Mouse (Mus musculus) kidney, postnatal 36 days (tissue): ENCODE measurements around the gene Tmem106c.

Experiments
- DNase-seq, 2 experiments: peaks; one replicate each; pipeline ENCODE4 v3.0.0; 2021 to 2022; ENCODE audit warnings: mixed read lengths in 2 of 2

Tmem106c gene

DNA sequence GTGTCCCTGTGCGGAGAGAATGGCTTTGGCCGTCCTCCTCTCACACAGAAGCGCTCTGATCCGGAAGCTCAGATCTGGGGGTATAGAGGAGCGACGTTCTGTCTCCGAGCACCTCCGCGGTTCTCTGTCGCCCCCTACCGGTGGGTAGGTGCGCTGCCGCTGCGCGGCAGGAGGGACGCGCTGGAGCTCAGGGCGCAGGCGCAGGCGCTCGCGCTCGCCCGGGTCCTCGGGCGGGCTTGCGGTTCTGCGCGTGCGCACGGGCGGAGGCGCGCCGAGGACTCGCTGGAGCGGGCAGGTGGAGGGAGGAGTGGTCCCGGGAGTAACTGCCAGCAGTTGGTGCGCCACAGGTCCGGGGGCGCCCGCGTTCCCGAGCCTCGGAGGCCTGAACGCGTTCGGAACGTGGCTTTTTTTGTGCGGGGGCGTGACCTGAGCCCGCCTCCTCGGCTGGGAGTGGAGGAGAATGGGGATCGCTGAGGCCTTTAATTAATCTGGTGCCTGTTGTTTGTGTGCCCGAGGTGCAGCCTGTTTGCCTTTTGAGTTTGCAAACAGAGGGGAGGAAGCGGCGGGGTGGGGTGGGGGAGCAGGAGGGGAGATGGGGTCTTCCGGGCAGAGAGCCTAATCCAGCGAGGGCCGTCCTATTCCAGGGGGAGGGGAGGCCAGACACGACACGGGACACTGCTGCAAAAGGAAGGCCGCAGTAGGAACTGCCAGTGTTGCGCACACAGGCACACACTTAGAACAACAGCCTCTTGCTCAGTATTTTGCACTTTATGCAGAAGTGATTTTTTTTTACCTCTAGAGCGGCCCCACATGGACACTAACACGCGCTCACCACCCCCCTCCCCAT, at the start of gene Tmem106c:
Gene Tmem106c, plus strand, starts transcription at position 212 of the 847 bp plus-strand sequence.
- DNase-seq = peak; percentile 88 to 94

DNA sequence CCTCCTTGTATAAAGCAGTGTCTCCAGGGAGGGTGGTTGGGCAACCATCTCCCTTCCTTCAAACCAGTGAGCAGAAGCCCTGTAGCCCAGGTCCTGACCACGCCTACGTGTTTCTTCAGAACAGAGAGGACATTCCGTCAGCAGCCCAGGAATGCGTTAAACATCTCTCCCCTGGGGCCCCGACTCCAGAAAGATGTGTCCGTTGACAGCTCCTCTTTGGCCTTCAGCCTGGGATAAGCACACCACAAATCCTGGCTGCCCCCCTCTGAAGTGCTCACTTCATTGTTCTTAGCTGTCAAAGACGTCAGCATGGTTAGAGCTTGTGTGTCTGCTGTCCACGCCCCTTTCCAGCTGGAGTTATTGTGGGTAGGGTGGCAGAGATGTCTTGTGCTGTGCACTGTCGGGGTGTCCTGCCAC, 49.7 kb upstream of the Tmem106c start:
- DNase-seq = peak; percentile 64 to 85

GRCm38 (mm10) chr15:97917994-97918393, 46.0 kb upstream of the Tmem106c start:
- peak in 1 of 2 experiments; percentile 54 for DNase-seq

DNA sequence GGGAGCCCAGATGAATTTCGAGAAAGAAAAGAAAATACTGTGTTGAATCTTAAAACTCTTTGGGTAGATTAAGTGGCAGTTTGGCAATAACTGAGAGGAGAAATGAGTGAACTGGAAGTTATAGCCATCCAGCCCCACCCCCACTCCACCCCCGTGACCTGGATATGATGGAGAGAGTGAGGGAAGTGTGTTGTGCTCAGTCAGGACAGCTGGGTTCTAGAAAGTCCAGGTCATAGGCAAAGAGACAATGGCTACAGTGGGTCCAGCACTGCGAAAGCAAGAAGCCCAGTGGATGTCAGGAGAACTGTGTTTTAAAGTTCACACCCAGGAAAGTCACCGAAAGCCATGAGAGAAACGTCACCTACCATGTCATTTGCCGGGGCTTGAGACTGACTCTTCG, 44.8 kb upstream of the Tmem106c start:
- DNase-seq = no peak

GRCm38 (mm10) chr15:97920306-97920705, 43.7 kb upstream of the Tmem106c start:
- DNase-seq = no peak

DNA sequence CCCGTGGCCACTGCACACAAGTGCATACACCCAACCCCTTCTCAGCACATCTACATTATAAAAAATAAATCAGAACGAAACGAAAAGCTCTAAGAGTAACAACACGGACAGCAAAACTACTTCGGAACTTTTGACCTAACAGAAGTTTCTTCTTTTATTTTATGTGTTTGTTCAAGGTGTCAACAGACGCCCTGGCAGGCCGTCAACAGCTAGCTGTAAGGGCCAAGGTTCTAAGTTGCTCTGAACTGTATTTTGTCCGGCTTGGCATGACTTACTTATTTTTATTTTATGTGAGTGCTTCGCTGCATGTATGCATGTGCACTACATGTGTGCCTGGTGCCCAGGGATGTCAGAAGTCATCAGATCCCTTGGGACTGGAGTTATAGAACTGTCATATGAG, 42.2 kb upstream of the Tmem106c start:
- peak in 1 of 2 experiments; percentile 64 for DNase-seq

DNA sequence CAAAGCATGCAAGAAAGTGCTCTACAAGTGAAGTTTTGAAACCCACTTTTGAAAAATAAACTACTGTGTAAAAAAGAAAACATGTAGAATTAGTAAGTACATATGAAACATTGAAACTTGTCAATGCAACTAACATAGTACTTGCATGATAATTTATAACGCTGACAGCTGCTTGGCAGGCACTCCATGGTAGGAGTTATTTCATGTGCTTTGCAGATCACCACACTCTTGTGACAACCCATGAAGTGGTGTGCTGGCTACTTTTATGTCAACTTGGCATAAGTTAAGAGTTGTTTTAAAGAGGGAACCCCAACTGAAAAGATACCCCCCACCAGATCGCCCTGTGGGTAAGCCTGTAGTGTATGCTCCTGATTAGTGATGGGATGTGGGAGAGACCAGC, 41.6 kb upstream of the Tmem106c start:
- no peak for DNase-seq

GRCm38 (mm10) chr15:97927018-97927417, 37.0 kb upstream of the Tmem106c start:
- DNase-seq = peak; percentile 62 to 85

- DNase-seq = no peak
Measured at GRCm38 (mm10) chr15:97927821-97928220, 36.2 kb upstream of the Tmem106c start.

DNA sequence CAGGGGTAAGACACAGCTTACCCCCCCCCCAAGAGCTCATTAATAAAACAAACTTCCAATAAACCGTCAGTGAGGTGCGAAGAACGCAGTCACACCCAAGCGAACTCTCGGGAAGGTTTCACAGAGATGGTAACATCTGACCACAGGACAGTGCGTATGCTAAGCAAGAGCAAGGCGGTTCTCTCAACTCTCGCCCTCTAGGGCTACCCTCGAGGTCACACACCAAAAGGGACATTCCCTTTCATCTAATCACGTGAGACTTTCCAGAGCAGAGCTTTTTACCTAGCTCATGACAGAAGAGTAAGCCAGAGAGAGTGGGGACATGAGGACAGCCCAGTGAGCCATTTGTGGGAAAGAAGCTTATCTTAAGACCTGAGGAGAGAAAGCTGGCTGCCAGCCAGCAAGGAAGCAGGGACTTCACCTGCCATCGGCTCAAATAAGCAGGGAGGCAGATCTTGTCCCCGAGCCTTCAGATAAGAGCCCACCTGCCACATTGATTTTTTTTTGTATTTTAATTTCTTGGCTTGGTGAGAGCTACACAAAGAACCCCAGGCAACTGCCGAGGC, 34.7 kb upstream of the Tmem106c start:
- DNase-seq = no peak

GRCm38 (mm10) chr15:97932441-97932840, 31.6 kb upstream of the Tmem106c start:
- DNase-seq = peak; percentile 52

DNA sequence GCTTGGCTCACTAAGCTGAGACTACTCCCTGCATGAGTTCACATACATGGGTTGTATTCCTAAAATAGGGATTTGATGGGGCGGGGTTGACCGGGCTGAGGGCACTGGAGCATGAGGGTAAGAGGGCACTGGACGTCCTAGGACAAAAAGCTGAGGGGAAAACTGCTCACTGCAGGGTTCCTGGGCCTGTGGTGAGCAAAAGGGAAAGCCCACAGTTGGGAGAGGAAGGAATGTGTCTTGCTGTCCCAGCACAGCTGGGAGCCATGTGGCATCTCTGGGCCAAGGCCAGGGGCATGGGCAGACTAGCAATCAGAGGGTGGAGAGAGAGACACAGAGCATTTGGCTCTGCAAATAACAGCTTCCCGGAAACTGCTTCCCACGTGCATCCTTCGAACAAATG, 25.4 kb upstream of the Tmem106c start:
- peak; percentile 72 to 82 for DNase-seq

DNA sequence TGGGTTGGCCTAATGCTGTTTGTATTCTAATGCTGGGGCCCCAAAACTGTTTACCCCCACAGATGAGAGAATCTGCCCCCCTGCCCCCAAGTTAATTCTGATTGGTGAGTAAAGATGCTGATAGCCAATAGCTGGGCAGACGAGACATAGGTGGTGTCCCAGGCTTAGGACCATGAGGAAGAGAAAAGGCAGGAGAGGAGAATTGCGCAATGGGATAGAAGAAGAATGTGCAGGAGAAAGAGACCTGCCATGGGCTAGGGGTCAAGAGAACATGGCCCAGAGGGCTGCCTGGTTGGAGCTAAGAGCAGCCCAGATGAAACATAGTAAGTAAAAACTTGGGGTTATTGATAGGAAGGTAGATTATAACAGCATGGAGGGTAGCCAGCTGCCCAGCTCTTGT, 23.9 kb upstream of the Tmem106c start:
- no peak for DNase-seq

GRCm38 (mm10) chr15:97941306-97941705, 22.7 kb upstream of the Tmem106c start:
- DNase-seq = no peak

- no peak for DNase-seq
Measured at GRCm38 (mm10) chr15:97942538-97942937, 21.5 kb upstream of the Tmem106c start.

DNA sequence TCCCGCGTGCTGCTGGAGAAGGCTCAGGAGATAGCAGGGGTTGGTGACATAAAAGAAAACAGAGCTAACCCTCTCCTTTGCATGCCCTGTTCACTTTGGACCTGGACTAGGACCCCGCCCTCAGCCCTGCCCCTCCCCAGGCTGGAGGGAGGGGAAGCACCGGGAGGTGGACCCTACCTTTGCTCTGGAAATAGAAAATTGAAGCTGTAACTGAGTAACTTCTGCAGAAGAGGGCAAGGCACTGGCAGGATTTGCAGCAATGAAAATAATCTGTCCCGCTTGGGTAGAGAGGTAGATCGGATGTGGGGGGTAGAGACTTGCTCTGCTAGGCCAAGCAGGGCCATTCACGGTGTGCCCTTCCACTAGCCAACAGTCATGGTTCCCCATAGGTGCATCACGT, 20.6 kb upstream of the Tmem106c start:
- DNase-seq = peak; percentile 87 to 91

GRCm38 (mm10) chr15:97944919-97945574, 19.0 kb upstream of the Tmem106c start:
- DNase-seq = peak; percentile 82 to 83

GRCm38 (mm10) chr15:97945656-97946315, 18.2 kb upstream of the Tmem106c start:
- peak; percentile 79 to 81 for DNase-seq

DNA sequence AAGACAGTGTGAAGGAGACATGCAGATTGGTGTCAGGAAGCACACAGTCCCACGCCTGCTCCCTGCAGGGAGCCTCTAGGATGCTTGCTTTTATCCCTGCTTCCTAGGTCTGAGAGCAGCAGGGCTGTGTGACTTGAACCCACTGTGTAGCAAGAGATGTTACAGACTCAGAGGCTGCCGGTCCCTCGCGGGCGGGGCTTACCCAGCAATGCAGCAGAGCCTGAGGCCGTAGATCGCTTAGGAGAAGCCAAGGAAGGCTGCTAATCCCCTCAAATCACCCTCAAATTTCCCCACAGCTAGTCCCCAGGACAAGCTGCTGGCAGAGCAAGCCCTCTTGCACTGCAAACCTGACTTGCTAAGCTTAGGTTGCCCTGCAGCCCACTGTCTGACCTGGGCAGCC, 15.3 kb upstream of the Tmem106c start:
- DNase-seq = no peak

- no peak for DNase-seq
Measured at GRCm38 (mm10) chr15:97949706-97950105, 14.3 kb upstream of the Tmem106c start.

DNA sequence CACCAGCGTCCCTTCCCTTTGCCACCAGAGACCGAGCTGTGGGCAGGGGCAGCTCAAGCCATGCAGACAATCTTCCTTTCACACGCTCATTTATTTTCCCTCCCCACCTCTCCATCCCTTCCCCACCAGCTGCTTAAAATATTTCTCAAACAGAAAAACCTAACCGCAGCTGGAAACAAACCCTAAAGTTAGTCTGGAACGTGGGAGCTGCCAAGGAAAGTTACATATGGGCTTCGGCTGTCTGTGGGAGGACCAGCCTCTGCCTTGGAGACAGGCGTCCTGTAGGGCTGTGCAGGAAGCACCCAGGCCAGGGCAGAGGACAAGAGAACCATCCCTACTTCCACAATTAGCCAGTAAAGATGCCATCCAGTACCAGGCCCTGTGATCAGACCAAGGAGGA, 13.8 kb upstream of the Tmem106c start:
- DNase-seq = no peak

DNA sequence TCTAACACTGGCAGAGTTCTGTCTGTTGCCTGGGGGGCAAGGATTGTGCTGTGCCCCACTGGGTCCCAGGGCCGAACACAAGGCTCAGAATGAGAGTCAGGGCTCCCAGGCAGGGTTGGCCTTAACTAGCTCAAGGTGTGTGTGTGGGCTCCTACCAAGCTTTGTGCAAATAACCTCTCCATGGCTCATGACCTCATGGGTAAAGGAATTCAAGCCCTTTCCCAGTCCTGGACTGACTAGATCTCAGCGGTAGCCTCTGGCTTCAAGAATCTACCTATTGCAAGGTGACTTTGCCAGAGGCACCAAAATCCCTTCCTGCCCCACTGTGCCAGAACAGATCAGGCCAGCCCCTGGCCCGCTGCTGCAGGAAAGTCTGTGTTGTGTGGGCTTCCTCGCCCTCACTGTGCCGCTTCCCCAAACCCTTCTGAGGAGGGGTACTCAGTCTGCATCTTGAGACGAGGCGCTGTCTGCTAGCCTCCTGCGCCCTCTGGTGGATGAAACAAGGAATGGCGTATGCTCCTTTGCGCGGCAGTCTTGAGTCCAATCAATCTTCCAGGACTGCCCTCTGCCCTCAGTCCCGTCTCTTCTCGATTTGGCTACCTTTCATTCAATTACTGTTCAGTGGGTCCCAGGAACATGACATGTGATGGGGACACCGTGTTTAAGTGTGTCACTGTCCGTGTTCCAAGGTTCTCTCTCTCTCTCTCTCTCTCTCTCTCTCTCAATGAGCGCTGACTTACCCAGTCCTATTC, 11.7 kb upstream of the Tmem106c start:
- DNase-seq = peak; percentile 61 to 81

GRCm38 (mm10) chr15:97952889-97953189, 11.2 kb upstream of the Tmem106c start:
- DNase-seq = peak; percentile 45 to 49
